Mouse (Mus musculus) regulatory T cell (primary cell): ENCODE data around the gene Tmem30b.

ENCODE experiments used
- in situ Hi-C: fragments of 300-600 bp; cut with MboI, MseI; formaldehyde crosslinking; loops from one replicate; pipeline ENCODE4 v1.15.1; 2025; ENCODE audit warnings: high pct_unique_total_duplicates

Tmem30b gene

GRCm38 (mm10) chr12:73546086-73546711, at the start of gene Tmem30b:
TSS of gene Tmem30b (minus strand) at chr12:73546392.
- in situ Hi-C loops = no loop called here

GRCm38 (mm10) chr12:73595226-73595625, 49.0 kb upstream of the Tmem30b start:
- in situ Hi-C loops = loop anchor here (25.0 kb wide), 1 partner anchor 1692 kb away; no protein-coding TSS in a partner anchor

GRCm38 (mm10) chr12:73594177-73594745, 48.1 kb upstream of the Tmem30b start:
- in situ Hi-C loops = loop anchor here (25.0 kb wide), 1 partner anchor 1693 kb away; no protein-coding TSS in a partner anchor

- in situ Hi-C loops = loop anchor here (25.0 kb wide), 1 partner anchor 1694 kb away; no protein-coding TSS in a partner anchor
These were observed 47.0 kb upstream of the Tmem30b start for GRCm38 (mm10) chr12:73593021-73593798.

GRCm38 (mm10) chr12:73591625-73592024, 45.4 kb upstream of the Tmem30b start:
- in situ Hi-C loops = loop anchor here (25.0 kb wide), 1 partner anchor 1696 kb away; no protein-coding TSS in a partner anchor

- in situ Hi-C loops = loop anchor here (25.0 kb wide), 1 partner anchor 1697 kb away; no protein-coding TSS in a partner anchor
These were observed 44.6 kb upstream of the Tmem30b start for GRCm38 (mm10) chr12:73590627-73591276.

GRCm38 (mm10) chr12:73587262-73587661, 41.1 kb upstream of the Tmem30b start:
- in situ Hi-C loops = loop anchor here (5.0 to 25.0 kb wide), 2 partner anchors 45 to 1700 kb away; no protein-coding TSS in a partner anchor

GRCm38 (mm10) chr12:73585850-73586249, 39.7 kb upstream of the Tmem30b start:
- in situ Hi-C loops = loop anchor here (5.0 to 25.0 kb wide), 2 partner anchors 46 to 1701 kb away; no protein-coding TSS in a partner anchor

GRCm38 (mm10) chr12:73585241-73585801, 39.1 kb upstream of the Tmem30b start:
- in situ Hi-C loops = loop anchor here (5.0 to 25.0 kb wide), 2 partner anchors 47 to 1702 kb away; no protein-coding TSS in a partner anchor

- in situ Hi-C loops = loop anchor here (5.0 to 25.0 kb wide), 2 partner anchors 48 to 1703 kb away; no protein-coding TSS in a partner anchor
These were observed 38.5 kb upstream of the Tmem30b start, which contains the start of gene Prkch for GRCm38 (mm10) chr12:73584610-73585240. TSS of gene Prkch (plus strand) at chr12:73584796.

GRCm38 (mm10) chr12:73583813-73584609, 37.8 kb upstream of the Tmem30b start:
- in situ Hi-C loops = loop anchor here (25.0 kb wide), 1 partner anchor 1703 kb away; no protein-coding TSS in a partner anchor

GRCm38 (mm10) chr12:73583318-73583717, 37.1 kb upstream of the Tmem30b start:
- in situ Hi-C loops = loop anchor here (25.0 kb wide), 1 partner anchor 1704 kb away; no protein-coding TSS in a partner anchor

- in situ Hi-C loops = loop anchor here (25.0 kb wide), 1 partner anchor 1706 kb away; no protein-coding TSS in a partner anchor
These were observed 34.6 kb upstream of the Tmem30b start for GRCm38 (mm10) chr12:73580811-73581210.

- in situ Hi-C loops = loop anchor here (25.0 kb wide), 1 partner anchor 1709 kb away; no protein-coding TSS in a partner anchor
These were observed 31.9 kb upstream of the Tmem30b start for GRCm38 (mm10) chr12:73578141-73578540.

GRCm38 (mm10) chr12:73574632-73575031, 28.4 kb upstream of the Tmem30b start:
- in situ Hi-C loops = loop anchor here (25.0 kb wide), 1 partner anchor 1713 kb away; no protein-coding TSS in a partner anchor

- in situ Hi-C loops = loop anchor here (5.0 kb wide), 3 partner anchors 37 to 132 kb away; no protein-coding TSS in a partner anchor
These were observed 19.4 kb upstream of the Tmem30b start for GRCm38 (mm10) chr12:73565620-73565969.

- in situ Hi-C loops = loop anchor here (5.0 kb wide), 3 partner anchors 37 to 132 kb away; no protein-coding TSS in a partner anchor
These were observed 18.8 kb upstream of the Tmem30b start for GRCm38 (mm10) chr12:73564795-73565619.

GRCm38 (mm10) chr12:73564176-73564575, 18.0 kb upstream of the Tmem30b start:
- in situ Hi-C loops = no loop called here
